Mouse (Mus musculus) C2C12 (cell line): ENCODE data around the gene Mydgf.

ENCODE experiments used
- CEBPB ChIP-seq: IDR thresholded peaks from one replicate; pipeline ENCODE4 v1.6.1; 2011; ENCODE audit warnings: low read depth, mild to moderate bottlenecking, control low read depth, moderate library complexity
- CTCF ChIP-seq: IDR thresholded peaks from one replicate; pipeline ENCODE4 v1.5.1; 2011; ENCODE audit not compliant: control insufficient read depth, insufficient read depth, insufficient read length
- FOSL1 ChIP-seq: IDR thresholded peaks from one replicate; pipeline ENCODE4 v1.8.0; 2011; ENCODE audit warnings: mild to moderate bottlenecking, low read length; ENCODE audit not compliant: poor library complexity, insufficient read depth, severe bottlenecking
- MAX ChIP-seq: IDR thresholded peaks from one replicate; pipeline ENCODE4 v1.6.1; 2011; ENCODE audit warnings: mild to moderate bottlenecking, control low read depth
- MYOD1 ChIP-seq: IDR thresholded peaks from one replicate; pipeline ENCODE4 v1.6.1; 2011; ENCODE audit warnings: low read depth; ENCODE audit not compliant: control insufficient read depth, insufficient read length
- MYOG ChIP-seq: IDR thresholded peaks from one replicate; pipeline ENCODE4 v1.6.1; 2011; ENCODE audit not compliant: control insufficient read depth, insufficient read length; ENCODE audit errors: extremely low read depth
- USF1 ChIP-seq: IDR thresholded peaks from one replicate; pipeline ENCODE4 v1.6.1; 2011; ENCODE audit warnings: low read depth, mild to moderate bottlenecking, control low read depth, moderate library complexity

DNA sequence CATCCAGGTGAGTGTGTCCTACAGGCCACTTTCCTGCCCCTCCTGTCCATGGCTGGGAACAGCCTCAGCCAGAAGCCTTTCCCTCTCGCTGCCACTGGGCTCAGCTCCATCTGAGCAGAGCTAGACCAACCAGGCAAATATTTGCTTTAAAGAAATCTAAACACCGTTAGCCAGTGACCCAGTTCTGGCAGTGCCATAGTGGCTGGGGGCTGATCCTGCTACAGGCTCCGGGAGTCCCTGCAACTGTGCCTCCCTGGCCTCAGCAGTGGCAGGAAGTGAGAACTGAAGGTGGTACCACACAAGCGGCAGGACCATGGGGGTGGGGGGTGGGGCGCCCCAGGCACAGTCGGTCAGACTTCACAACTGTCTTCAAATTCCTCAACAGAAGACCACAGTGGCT, 29.0 kb upstream of the Mydgf start:
- TF ChIP-seq USF1 (no peak), CTCF (no peak), MAX (no peak), CEBPB (no peak), MYOG (no peak), MYOD1 (no peak), FOSL1 (no peak)
